Mouse (Mus musculus): ENCODE data around the gene Hrh3.
A peak's percentile ranks its signal among the peaks of the same experiment; 100 is the strongest.

The Hrh3 gene

GRCm38 (mm10) chr2:180103978-180104658, at the start of gene Hrh3:
TSS of gene Hrh3 (minus strand) at chr2:180104488.
- DNase-seq, result peak; percentile 74 to 82

GRCm38 (mm10) chr2:180148551-180148950, 44.3 kb upstream of the Hrh3 start:
- DNase-seq, result no peak

GRCm38 (mm10) chr2:180147379-180147778, 43.1 kb upstream of the Hrh3 start:
- no peak for DNase-seq

- DNase-seq, result peak; percentile 68 to 71
Measured at GRCm38 (mm10) chr2:180146091-180146490, 41.8 kb upstream of the Hrh3 start.

- DNase-seq, result no peak
Measured at GRCm38 (mm10) chr2:180135414-180135813, 31.1 kb upstream of the Hrh3 start.

- no peak for DNase-seq
Measured at GRCm38 (mm10) chr2:180133911-180134310, 29.6 kb upstream of the Hrh3 start.

GRCm38 (mm10) chr2:180133231-180133630, 28.9 kb upstream of the Hrh3 start:
- DNase-seq, result no peak

- no peak for DNase-seq
Measured at GRCm38 (mm10) chr2:180127675-180128074, 23.4 kb upstream of the Hrh3 start.

- DNase-seq, result peak; percentile 42 to 55
Measured at GRCm38 (mm10) chr2:180126195-180126594, 21.9 kb upstream of the Hrh3 start.

- DNase-seq, result no peak
Measured at GRCm38 (mm10) chr2:180124192-180124591, 19.9 kb upstream of the Hrh3 start.

GRCm38 (mm10) chr2:180120292-180120761, 16.0 kb upstream of the Hrh3 start:
- no peak for DNase-seq

- DNase-seq, result no peak
Measured at GRCm38 (mm10) chr2:180119439-180120291, 15.4 kb upstream of the Hrh3 start.

GRCm38 (mm10) chr2:180118661-180119438, 14.6 kb upstream of the Hrh3 start, which contains the start of gene Osbpl2:
TSS of gene Osbpl2 (plus strand) at chr2:180119306.
- DNase-seq, result peak; percentile 100

- peak; percentile 55 to 58 for DNase-seq
Measured at GRCm38 (mm10) chr2:180117485-180118194, 13.4 kb upstream of the Hrh3 start.

GRCm38 (mm10) chr2:180116741-180117484, 12.6 kb upstream of the Hrh3 start:
- DNase-seq, result peak; percentile 44 to 55

- no peak for DNase-seq
Measured at GRCm38 (mm10) chr2:180116081-180116493, 11.8 kb upstream of the Hrh3 start.

GRCm38 (mm10) chr2:180115279-180115678, 11.0 kb upstream of the Hrh3 start:
- DNase-seq, result peak; percentile 63 to 65

- peak; percentile 93 to 96 for DNase-seq
Measured at GRCm38 (mm10) chr2:180113909-180114890, 9.9 kb upstream of the Hrh3 start.

GRCm38 (mm10) chr2:180108285-180108684, 4.0 kb upstream of the Hrh3 start:
- no peak for DNase-seq

GRCm38 (mm10) chr2:180107081-180107480, 2.8 kb upstream of the Hrh3 start:
- no peak for DNase-seq
